Mouse (Mus musculus) adrenal gland, postnatal 14 days (tissue): ENCODE measurements around the gene Ndst4. TPM values are rescaled to one million over a fixed set of nuclear protein-coding genes. Genes with fewer than 3 reads are reported as not detected.

Experiments used
- DNase-seq: peaks from one replicate; pipeline ENCODE4 v3.0.0; 2021; ENCODE audit warnings: mixed read lengths
- long read RNA-seq, 2 experiments: library from polyadenylated mRNA; stranded (forward); transcript quantifications; one replicate each; pipeline ENCODE4 v2.0.0; 2021
- total RNA-seq: library from RNA; stranded (reverse); gene quantifications from 2 replicates; pipeline ENCODE4 v1.2.3, GENCODE M21; 2021

Ndst4 gene
- total RNA-seq: not detected in 2 replicates
- long read RNA-seq, experiment 1: 0 reads
- long read RNA-seq, experiment 2: 0 reads

- DNase-seq: peak; percentile 6
Observed at GRCm38 (mm10) chr3:125403601-125404396, at the start of gene Ndst4. TSS of gene Ndst4 (plus strand) at chr3:125404076.

- DNase-seq: no peak
Observed at GRCm38 (mm10) chr3:125397443-125397842, 6.4 kb upstream of the Ndst4 start.

DNA sequence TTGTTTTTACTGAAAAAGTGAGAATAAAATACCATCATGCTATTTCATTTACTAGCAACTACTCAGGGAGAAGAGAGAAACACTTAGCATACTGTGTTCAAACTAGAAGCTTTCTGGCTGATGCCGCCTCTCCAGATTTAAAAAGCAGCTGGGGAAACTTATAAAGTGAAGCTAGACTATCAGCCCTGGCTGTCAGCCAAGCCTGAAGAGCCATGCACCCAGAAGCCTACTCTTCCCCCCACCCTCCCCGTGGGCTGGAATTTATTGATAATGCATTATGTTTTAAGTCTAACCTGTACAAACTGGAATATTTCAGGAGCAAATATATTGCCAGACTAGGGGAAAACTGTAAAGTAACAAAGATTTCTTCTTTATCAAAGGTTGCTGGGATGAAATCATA, 2.6 kb downstream of the Ndst4 start:
- DNase-seq: no peak

GRCm38 (mm10) chr3:125406991-125407390, 3.1 kb downstream of the Ndst4 start:
- DNase-seq: no peak

DNA sequence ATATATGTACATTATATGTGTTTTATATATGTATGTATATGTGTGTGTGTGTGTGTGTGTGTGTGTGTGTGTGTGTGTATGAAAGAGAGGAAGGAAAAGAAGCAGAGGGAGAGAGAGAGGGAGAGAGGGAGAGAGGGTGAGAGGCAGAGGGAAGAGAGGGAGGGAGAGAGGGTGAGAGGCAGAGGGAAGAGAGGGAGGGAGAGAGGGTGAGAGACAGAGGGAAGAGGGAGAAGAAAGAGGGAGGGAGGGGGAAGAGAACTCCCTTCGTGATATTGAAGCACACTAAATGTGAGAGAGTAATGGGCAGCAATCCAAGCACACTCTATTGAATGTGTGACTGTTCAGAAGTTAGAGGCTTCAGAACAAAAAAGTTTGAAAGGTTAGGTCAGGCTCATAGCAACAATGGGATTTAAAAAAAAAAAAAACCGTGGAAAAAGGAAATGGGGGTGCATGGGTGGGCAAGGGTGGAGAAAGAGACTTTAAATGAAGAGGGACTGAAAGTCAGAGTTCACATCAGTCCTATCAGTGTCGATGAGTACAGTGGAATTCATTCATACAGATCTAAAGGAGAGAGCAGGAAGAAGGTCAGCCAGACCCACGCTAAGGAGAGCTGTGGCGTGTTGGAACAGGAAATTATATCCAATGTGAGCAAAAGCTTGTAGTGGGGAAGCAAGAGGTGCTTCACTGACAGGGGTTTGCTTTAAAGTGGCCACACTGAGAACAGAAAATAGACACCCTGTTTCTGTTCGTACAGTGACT, 63.2 kb downstream of the Ndst4 start:
- no peak for DNase-seq

DNA sequence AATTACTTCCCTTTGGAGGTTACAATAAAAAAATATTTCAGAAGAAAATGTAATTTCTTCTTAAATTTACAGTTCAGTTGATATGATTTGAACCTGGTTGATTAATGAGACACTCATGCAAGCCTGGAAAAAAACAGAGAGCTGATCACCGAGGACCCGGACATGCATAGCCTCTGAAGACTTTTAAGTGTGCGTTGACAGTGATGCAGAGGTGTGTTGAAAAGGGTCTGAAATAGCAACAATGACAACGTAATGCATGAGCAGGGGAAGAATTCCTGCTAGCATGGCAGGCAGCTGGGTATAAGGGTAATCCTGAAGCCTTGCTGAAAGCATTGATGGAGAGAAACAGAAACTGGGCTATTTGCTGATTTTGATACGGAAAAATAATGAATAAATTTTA, 106.2 kb downstream of the Ndst4 start:
- DNase-seq: no peak

- DNase-seq: no peak
Observed at GRCm38 (mm10) chr3:125533371-125533770, 129.5 kb downstream of the Ndst4 start.

GRCm38 (mm10) chr3:125570602-125571001, 166.7 kb downstream of the Ndst4 start:
- DNase-seq: no peak

GRCm38 (mm10) chr3:125632233-125632632, 228.4 kb downstream of the Ndst4 start:
- DNase-seq: no peak

DNA sequence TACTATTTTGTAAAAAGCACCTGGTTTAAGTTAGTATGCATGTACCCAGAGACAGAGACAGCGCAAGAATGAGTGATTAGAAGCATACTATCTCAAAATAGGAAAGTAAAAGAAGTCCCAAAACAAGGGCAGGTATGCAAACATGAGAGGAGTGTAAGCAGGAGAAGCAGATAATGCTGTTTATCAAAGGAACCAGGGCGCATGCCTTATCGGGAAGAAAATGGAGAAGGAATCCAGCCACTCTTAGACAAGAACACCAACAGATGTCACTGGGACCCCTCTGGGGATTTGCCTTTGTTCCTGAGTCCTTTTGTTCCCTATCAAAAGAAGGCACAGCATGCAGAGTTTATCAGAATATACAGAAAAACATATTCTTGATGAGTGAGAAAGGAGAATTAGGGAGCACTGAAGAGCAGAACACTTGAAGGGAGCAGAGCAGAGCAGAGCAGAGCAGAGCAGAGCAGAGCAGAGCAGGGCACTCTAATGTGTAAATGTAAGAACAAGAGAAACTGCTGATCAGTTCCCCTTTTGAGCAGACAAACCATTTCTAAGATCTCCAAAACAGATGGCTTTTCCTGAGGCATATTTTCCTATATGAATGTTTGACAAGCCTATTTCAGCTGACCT, 251.2 kb downstream of the Ndst4 start:
- DNase-seq: no peak

GRCm38 (mm10) chr3:125660114-125660717, 256.3 kb downstream of the Ndst4 start:
- DNase-seq: no peak

GRCm38 (mm10) chr3:125660884-125661532, 257.1 kb downstream of the Ndst4 start:
- no peak for DNase-seq

DNA sequence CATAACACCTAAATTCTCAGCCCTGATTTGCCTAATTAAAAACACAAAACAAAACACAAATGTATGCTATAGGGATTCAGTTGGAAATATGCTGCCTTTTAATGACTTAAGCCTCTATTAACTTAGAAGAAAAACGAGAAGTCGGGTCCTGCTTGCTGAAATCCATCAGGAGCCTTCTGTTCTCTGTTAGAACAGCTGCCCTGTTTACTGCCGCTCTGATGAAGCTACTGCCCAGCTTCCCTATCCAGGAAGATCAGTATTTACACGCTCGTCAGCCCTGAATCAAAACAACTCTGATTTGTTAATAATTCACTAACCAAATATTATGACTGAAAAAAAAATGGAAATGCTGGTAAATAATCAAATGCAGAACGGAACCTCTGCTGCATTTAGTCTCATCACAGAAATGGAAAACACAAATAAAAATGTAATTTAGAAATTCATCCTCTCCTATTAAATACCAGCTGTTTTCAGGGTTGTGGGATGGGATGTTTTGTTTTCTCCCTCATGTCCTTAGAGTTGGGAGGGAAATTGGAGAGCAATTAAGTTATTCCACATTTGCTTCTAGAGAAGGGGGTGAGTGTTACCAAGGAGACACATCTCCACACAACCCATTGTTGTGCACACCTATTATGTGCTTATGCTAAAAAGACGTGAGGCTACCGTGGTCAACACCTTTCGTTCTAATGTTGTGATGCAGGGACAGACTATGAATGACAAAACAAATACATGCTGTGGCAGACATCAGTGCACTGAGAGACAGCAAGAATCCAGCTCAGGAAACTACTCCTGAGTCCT, 270.3 kb downstream of the Ndst4 start:
- DNase-seq: no peak

- DNase-seq: no peak
Observed at GRCm38 (mm10) chr3:125675211-125675896, 271.5 kb downstream of the Ndst4 start.

- no peak for DNase-seq
Observed at GRCm38 (mm10) chr3:125678924-125679323, 275.0 kb downstream of the Ndst4 start.

DNA sequence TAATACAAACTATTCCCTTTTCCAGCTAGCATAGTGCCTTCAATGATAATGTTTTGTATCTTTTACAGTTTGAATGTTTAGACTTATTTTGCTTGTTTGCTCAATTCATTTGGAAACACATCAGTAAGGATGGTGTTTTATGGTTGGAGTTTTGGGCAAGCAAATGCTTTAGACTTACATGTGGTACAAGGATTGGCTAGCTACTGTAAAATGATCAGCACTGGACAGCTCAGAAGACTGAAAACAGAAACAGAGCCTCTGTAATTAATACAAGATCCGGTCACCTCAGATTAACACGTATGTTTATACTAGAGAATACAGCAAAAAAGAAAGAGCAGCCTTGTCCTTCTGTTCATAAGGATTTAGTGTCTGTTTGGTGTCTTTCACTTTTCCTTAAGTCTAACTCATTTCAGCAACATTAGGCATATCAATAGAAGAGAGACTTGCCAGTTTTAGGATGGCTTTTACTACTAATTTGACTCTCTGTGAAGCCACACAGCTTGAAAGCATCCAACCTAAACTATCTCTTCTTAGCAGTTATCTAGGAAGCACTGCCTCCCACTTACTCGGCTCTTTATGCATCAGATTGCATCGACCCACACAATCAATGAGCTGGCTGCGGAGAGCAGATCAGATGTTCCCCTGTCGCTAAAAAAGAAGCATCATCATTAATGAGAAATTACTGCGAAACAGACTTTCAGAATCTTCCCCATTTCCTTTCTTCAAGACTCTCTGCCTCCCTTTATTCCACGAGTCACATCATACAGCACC, 279.8 kb downstream of the Ndst4 start:
- no peak for DNase-seq

GRCm38 (mm10) chr3:125684583-125684982, 280.7 kb downstream of the Ndst4 start:
- DNase-seq: no peak

DNA sequence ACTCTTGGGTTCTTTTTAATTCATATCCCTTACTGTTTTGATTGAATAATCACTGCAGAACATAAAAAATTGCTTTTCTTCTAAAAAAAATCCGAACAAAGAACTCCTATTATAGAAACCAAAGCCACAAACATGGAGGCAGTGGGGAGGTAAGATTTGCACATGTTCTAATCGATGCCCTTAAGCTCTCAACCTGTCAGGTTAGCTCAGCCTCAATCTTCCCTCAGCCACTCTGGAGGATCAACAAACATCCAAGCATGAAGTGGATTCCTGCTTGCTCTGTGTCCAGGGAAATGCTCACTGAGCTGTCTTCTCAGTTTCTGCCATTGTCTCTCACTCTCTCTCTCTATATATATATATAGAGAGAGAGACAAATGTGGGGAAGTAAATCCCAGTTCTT, 283.7 kb downstream of the Ndst4 start:
- no peak for DNase-seq

GRCm38 (mm10) chr3:125690948-125691347, 287.1 kb downstream of the Ndst4 start:
- DNase-seq: no peak

DNA sequence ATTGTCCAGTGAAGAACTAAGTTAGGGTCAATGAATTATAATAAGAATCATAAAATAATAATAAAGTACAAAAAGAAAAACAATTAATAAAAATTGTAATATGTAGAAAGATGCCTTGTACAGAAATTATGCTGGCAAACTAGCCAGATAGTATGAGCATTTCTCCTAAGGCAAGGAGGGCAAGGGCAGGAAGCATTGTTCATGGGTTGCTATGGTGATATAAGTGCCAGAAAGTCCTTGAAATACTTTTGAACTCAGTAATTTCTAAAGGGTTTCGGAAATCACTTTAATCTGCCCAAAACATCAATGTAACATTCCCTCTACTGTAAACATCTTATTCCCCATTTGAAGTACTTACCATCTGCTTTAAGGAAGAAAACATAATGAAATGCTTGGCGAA, 319.1 kb downstream of the Ndst4 start:
- no peak for DNase-seq
